Mouse (Mus musculus) CH12.LX (cell line): ENCODE measurements around the gene Slc25a20.

Source experiments
- CTCF ChIP-seq, 2 experiments: IDR thresholded peaks in 1 of 2; conservative IDR thresholded peaks in 1 of 2; 2 replicates each; pipeline ENCODE4 v1.5.1; 2011 to 2012; ENCODE audit warnings: low read depth in 2 of 2, low read length in 2 of 2, improper control_type of control experiment in 1 of 2, inconsistent platforms in 1 of 2, mild to moderate bottlenecking in 1 of 2, moderate library complexity in 1 of 2
- E2F4 ChIP-seq: IDR thresholded peaks from 2 replicates; pipeline ENCODE4 v1.6.1; 2011; ENCODE audit warnings: low read depth, low read length, improper control_type of control experiment; ENCODE audit not compliant: insufficient replicate concordance
- EP300 ChIP-seq: IDR thresholded peaks from 2 replicates; pipeline ENCODE4 v1.6.1; 2011; ENCODE audit warnings: low read length, improper control_type of control experiment
- KAT2A ChIP-seq: IDR thresholded peaks from 2 replicates; pipeline ENCODE4 v1.6.1; 2012; ENCODE audit warnings: low read length, improper control_type of control experiment, inconsistent platforms; ENCODE audit not compliant: insufficient replicate concordance
- POLR2A ChIP-seq: IDR thresholded peaks from 2 replicates; pipeline ENCODE4 v1.6.1; 2011; ENCODE audit warnings: low read depth, mild to moderate bottlenecking, improper control_type of control experiment, low read length
- RAD21 ChIP-seq: IDR thresholded peaks from 2 replicates; pipeline ENCODE4 v1.6.1; 2011; ENCODE audit warnings: low read depth, mild to moderate bottlenecking, low read length, improper control_type of control experiment, moderate library complexity
- TBP ChIP-seq: conservative IDR thresholded peaks from 2 replicates; pipeline ENCODE4 v1.6.1; 2011; ENCODE audit warnings: low read depth, low read length, improper control_type of control experiment
- TCF12 ChIP-seq: IDR thresholded peaks from 2 replicates; pipeline ENCODE4 v1.6.1; 2014; ENCODE audit warnings: low read depth, mild to moderate bottlenecking, inconsistent platforms, low read length, improper control_type of control experiment
- ZKSCAN1 ChIP-seq: IDR thresholded peaks from 2 replicates; pipeline ENCODE4 v1.6.1; 2012; ENCODE audit warnings: low read depth, inconsistent platforms, low read length, improper control_type of control experiment, borderline replicate concordance
- ZMIZ1 ChIP-seq: IDR thresholded peaks from 2 replicates; pipeline ENCODE4 v1.6.1; 2012; ENCODE audit warnings: low read depth, mild to moderate bottlenecking, inconsistent platforms, low read length, improper control_type of control experiment

- no peak for TF ChIP-seq KAT2A
- no peak for TF ChIP-seq POLR2A
- no peak for TF ChIP-seq CTCF (conservative IDR thresholded peaks at IDR 0.05 in 1 of 2, IDR thresholded peaks at IDR 0.05 in 1 of 2; ENCODE audit: low read depth in 2 of 2, low read length in 2 of 2)
- TF ChIP-seq EP300 = no peak
- TF ChIP-seq ZMIZ1 = no peak
- TF ChIP-seq TCF12 = no peak
- no peak for TF ChIP-seq E2F4
- no peak for TF ChIP-seq ZKSCAN1
- TF ChIP-seq TBP = no peak
- no peak for TF ChIP-seq RAD21
These were observed 42.7 kb downstream of the Slc25a20 start for GRCm38 (mm10) chr9:108704591-108704990.
